Mouse (Mus musculus): Measurements from ENCODE around the gene Spopl. TPM values are rescaled to one million over a fixed set of nuclear protein-coding genes. Genes with fewer than 3 reads are reported as not detected.
"Not testable (repeated sequence)": the region's sequence is repeated elsewhere in the genome, so short reads cannot be mapped to it uniquely, and the experiment has no call there.

Spopl gene
- polyA plus RNA-seq, 1 experiment from 2014 or later = 8.0 TPM

GRCm38 (mm10) chr2:23539967-23540366 is 31.9 kb downstream of the Spopl start:
- Histone ChIP-seq H3K4me1 (no peaks in the 10 kb centered on the region), H3K27ac (replicated peaks) (no peak overlapping the region), H3K9me3 (no peaks in the 10 kb centered on the region), H3K4me3 (no peak overlapping the region), H3K36me3 (replicated peaks) (peaks cover 20% of the 10 kb centered on the region; the same call in 1 of the 2 replicates), H3K27me3 (replicated peaks; ENCODE audit: low read depth, poor library complexity, severe bottlenecking) (no peaks in the 10 kb centered on the region)
- DNase-seq (ENCODE audit: low spot score) = no peak
- WGBS = 92% methylated on average over 4 of the region's 4 CpGs

- 95% methylated on average over 2 of the region's 2 CpGs for WGBS
- not testable (repeated sequence) for H3K9me3 ChIP-seq; H3K4me3 ChIP-seq; H3K4me1 ChIP-seq; H3K27ac ChIP-seq (replicated peaks); DNase-seq (ENCODE audit: low spot score); H3K27me3 ChIP-seq (replicated peaks; ENCODE audit: low read depth, poor library complexity, severe bottlenecking)
- H3K36me3 ChIP-seq (replicated peaks) = peaks cover 49% of the 10 kb centered on the region
Observed at GRCm38 (mm10) chr2:23527717-23528116, 44.2 kb downstream of the Spopl start.

- no peaks in the 10 kb centered on the region for H3K27me3 ChIP-seq (replicated peaks; ENCODE audit: low read depth, poor library complexity, severe bottlenecking)
- WGBS = 87% methylated on average over 3 of the region's 3 CpGs
- no peaks in the 10 kb centered on the region for H3K4me1 ChIP-seq
- peaks cover 17% of the 10 kb centered on the region for H3K36me3 ChIP-seq (replicated peaks)
- no peak for DNase-seq (ENCODE audit: low spot score)
- H3K4me3 ChIP-seq = no peak overlapping the region
- no peaks in the 10 kb centered on the region for H3K9me3 ChIP-seq
- no peak overlapping the region for H3K27ac ChIP-seq (replicated peaks)
Observed at GRCm38 (mm10) chr2:23505141-23505540, 66.8 kb downstream of the Spopl start.

- 88% methylated on average over 1 of the region's 1 CpGs for WGBS
- H3K36me3 ChIP-seq (replicated peaks) = no peaks in the 10 kb centered on the region
- no peaks in the 10 kb centered on the region for H3K27me3 ChIP-seq (replicated peaks; ENCODE audit: low read depth, poor library complexity, severe bottlenecking)
- H3K27ac ChIP-seq (replicated peaks) = no peak overlapping the region
- no peaks in the 10 kb centered on the region for H3K4me1 ChIP-seq
- H3K4me3 ChIP-seq = no peak overlapping the region
- H3K9me3 ChIP-seq = no peaks in the 10 kb centered on the region; the same call in 1 of the 2 replicates
- DNase-seq (ENCODE audit: low spot score) = no peak
Observed at GRCm38 (mm10) chr2:23481715-23482114, 90.2 kb downstream of the Spopl start.

- no peaks in the 10 kb centered on the region for H3K4me1 ChIP-seq
Observed at GRCm38 (mm10) chr2:23467471-23467870, 104.4 kb downstream of the Spopl start.

GRCm38 (mm10) chr2:23457452-23457851 is 114.5 kb downstream of the Spopl start:
- Histone ChIP-seq H3K4me3 (no peak overlapping the region), H3K27ac (replicated peaks) (no peak overlapping the region), H3K36me3 (replicated peaks) (no peaks in the 10 kb centered on the region), H3K27me3 (replicated peaks; ENCODE audit: low read depth, poor library complexity, severe bottlenecking) (no peaks in the 10 kb centered on the region), H3K9me3 (no peaks in the 10 kb centered on the region), H3K4me1 (no peaks in the 10 kb centered on the region)
- DNase-seq (ENCODE audit: low spot score) = no peak

More at GRCm38 (mm10) chr2:23467471-23467870, 104.4 kb downstream of the Spopl start:
- 83% methylated on average over 1 of the region's 1 CpGs for WGBS
- Histone ChIP-seq H3K36me3 (replicated peaks) (no peaks in the 10 kb centered on the region), H3K4me3 (no peak overlapping the region), H3K9me3 (no peaks in the 10 kb centered on the region), H3K27ac (replicated peaks) (no peak overlapping the region), H3K27me3 (replicated peaks; ENCODE audit: low read depth, poor library complexity, severe bottlenecking) (no peaks in the 10 kb centered on the region)
- DNase-seq (ENCODE audit: low spot score) = no peak

Measured in embryonic facial prominence, embryonic 10.5 days (tissue).